Mouse (Mus musculus) T-cell, adult 2 months (primary cell): Measurements from ENCODE around the gene Fam151b.
A peak's percentile ranks its signal among the peaks of the same experiment; 100 is the strongest.

Source experiments
- DNase-seq: peaks from one replicate; pipeline ENCODE4 v3.0.0; 2022; ENCODE audit warnings: low spot score

Fam151b gene

DNA sequence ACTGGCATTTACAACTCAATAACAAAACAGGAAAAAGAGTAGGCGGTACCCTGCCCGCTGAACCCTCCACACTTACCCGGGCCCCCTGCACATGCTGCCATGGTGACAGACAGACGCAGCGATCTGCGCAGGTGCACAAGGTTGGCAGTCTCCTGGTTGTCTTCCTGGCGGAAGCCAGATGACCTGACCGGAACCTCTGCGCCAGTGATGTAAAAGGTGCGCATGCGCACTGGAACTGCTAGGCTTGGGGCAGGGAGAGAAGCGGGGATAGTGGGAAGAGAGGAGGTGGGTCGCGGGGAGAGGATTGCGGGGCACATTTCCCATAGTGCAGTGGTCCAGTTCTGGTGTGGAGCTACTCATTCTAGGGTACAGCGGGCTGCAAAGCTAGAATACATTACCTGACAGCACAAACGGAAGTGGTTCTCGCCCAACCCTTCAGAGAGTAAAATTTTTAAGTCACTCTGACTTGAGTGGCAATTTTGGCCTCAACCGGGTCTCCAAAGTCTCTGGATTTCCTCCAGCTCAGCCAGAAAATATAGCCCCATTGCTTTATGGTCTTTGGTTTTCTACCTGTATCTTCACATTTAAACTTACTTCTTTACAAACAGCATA is at the start of gene Fam151b:
TSS of gene Fam151b (minus strand) at position 164 of the 612 bp plus-strand sequence.
- peak; percentile 94 for DNase-seq

DNA sequence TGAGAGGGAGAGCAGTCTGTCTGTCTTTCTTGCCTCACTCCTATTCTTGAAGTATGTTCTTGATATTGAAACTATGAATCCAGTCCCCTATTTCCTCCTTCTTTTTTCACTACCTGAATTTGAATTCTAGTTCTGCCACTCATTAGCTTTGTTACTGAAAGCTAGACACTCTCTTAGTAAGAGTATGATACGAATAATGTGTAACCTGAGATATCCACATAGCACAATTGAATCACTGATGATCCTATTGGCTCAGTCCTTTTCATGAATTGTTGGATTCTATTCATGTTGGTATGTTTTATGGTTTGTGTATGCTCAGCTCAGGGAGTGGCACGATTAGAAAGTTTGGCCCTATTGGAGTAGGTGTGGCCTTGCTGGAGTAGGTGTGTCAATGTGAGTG is 48.4 kb upstream of the Fam151b start:
- no peak for DNase-seq

DNA sequence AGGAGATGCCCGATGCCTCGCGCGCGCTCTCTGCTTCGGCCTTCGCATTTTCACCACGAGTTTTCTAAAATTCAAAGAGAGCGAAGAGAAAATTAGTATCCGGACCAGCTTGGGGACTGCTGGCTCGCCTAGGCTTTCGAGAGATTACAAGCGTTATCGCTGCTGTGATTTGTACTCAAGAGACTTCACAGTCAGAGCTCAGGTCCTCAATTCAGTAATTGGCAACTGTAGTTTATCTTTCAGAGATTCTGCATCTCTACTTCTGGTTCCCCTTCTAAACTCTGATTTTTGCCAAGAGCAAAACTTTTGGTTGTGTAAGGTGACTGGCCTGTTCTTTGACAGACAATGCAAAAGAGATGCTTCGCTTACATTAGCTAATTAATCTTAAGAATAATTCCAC is 47.4 kb upstream of the Fam151b start:
- no peak for DNase-seq

DNA sequence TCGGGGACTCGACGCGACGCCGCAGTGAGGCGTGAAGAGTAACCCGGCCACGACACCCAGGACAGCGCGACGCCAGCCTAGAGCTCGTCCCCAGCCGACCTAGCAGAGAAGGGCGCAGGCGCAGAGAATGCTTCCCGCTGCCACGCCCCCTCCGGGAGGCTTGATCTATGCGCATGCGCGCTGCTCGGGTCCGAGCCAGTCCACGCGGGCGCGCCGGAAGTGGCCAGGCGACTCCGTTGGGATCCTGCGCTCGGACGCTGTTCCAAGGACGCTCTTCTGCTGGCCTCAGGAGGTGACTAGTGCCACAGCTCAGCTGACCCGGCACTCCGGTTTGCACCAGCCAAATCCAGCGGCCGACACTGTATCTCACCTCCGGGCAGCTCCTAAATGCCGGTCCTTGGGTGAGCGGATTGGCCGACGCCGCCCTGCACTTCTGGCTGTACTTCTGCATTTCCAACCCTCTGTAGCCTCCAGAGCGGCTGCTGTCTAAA is 47.0 kb upstream of the Fam151b start, which contains the start of gene Zfyve16:
TSS of gene Zfyve16 (minus strand) at position 148 of the 491 bp plus-strand sequence.
- DNase-seq: peak; percentile 90

DNA sequence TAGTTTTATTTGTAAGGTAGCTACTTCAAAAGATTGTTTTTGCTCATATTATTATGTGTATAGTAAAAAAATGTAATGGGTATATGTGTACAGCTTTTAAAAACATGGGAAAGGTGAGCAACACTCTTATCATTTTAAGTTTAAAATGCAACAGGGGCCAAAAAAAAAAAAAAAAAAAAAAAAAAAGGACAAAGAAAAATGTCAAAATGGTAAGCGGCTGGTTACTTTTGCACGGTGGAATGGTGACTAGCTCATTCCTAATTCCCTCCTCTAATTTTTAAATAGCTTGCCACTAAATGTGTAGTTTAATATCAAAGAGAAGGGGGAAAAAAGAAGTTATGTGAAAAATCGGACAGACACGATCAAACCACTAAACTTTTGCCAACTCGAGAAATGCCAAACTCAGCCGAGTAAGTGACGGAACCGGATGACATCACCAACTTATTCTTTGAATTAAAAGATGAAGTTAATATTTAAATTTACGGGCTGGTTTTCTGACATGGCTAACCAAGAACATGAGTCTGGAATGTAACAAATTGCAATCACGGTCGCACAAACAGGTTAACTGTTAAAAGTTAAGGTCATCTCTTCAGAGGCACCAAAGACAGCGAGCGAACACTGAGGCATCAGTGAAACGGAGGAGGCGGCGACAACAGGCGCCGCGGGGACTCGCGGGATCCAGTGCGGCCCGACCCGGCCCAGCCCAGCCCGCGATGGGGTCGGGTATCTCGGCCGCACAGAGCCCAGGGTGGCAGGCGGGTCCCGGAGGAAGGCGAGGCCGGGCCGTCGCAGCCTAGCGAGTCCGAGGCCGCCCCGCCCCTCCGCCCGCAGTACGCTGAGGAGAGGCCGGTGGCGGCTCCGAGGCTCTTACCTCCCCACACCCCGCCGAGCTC is 46.3 kb upstream of the Fam151b start:
- DNase-seq: no peak

DNA sequence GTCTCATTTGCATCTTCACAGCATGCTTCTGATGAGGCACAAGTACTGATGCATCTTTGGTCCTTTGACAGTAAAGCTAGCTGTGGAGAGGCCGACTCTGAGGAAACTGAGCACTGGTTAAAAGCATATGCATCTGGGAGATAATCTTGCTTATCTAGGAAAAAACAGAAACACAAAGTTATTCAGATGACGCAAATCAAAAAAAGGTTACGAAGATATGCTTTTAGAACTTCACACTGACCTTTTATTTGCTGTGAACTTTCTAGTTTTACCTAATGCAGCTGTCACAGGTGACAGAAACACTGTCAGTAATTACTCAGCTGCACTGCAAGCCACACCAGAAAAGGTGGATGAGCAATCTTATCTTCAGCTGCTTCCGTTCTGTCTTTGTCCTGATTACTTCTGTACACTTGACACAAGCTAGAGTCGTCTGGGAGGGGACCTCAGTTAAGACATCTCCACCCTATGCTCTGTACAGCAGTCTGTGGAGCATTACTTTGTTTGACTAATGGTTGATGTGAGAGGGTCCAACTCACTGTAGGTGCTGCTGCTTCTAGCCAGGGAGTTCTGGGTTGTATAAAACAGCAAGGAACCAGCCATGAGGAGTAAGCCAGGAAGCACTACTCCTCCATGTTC is 39.5 kb upstream of the Fam151b start:
- DNase-seq: no peak

DNA sequence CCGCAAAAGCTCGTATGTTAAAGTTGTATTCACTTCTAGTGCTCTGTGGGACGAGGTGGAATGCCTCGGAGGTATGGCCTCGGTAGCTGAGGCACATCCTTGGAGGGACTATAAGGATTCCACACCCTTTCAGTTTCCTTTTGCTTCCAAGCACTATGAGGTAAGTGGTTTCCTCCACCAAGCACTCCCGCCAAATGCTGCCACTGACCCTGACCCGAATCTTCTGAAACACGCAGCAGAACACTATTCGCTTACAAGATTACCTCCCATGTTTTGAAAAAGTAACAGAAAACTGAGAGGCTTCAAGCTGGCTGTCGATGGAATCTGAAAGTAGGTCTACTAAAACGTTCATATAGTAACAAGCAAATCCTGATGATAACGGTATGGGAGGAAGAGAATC is 21.1 kb upstream of the Fam151b start:
- DNase-seq: no peak

DNA sequence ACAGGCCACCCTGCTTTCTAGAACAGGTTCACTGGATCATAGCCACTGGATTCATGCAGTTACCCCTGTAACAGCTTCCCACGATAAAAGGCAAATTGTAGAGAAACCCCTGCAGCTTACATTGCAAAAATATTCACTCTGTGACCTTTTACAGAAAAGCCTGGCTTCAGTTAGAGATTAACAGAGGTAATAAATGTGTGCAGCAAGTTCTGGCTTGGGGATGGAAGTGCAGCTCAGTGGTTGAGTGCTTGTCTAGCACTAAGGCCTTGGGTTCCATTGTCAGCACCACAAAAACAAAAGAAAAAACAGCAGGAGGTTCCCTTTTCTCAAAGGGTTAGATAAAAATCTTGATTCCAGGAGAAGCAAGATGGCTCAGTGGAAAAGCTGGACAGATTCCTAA is 8.1 kb upstream of the Fam151b start:
- no peak for DNase-seq

DNA sequence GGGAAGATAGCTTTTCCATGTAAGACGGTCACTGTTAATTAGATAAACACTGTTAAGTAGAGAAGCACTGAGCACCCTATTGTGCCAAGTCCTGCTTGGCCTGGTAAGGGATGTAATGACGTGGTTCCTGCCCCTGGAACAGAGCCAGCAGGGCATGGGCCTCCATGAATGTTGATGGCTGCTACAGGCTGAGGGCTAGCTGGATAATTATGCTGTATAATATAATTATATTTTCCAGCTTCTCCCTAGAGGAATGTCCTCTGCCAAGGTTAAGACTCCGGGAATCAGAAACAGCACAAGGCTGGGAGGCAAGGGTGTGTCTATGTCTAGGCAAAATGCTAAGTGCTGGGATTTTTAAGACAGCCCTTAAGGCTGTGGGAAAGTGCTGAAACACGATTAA is 7.0 kb upstream of the Fam151b start:
- no peak for DNase-seq

DNA sequence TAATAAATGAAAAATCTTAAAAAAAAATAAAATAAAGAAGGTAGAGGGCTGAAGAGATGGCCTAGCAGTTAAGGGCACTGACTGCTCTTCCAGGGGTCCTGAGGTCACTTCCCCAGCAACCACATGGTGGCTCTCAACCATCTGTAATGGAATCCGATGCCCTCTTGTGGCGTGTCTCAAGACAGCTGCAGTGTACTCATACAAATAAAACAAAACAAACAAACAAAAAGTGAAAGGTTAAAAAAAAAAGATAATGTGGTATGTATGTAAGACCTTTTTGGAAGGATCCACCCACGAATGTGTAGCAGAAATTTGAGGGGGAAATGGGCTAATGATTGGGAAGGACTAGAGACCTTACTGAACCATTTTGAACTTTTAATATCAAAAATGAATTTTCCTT is 467 bp downstream of the Fam151b start:
- DNase-seq: peak; percentile 52

DNA sequence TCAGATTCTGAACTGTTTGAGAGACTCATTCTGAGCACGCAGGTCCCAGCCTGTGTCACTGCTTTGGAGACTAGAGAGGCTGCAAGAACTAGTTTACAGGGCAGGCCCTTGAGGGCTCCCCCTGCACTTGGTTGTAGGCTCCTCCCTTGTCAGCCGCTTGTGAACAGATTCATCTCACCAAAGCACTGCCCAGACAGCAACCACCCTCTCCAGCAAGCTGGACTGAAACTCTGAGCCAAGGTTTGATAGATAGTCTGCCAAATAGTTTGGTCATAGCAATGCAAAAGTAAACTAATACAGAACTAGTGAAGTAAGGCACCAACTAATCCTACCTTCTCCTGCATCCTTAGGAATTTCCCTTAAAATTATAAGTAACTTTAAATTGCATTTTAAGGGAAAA is 13.7 kb downstream of the Fam151b start:
- DNase-seq: no peak

DNA sequence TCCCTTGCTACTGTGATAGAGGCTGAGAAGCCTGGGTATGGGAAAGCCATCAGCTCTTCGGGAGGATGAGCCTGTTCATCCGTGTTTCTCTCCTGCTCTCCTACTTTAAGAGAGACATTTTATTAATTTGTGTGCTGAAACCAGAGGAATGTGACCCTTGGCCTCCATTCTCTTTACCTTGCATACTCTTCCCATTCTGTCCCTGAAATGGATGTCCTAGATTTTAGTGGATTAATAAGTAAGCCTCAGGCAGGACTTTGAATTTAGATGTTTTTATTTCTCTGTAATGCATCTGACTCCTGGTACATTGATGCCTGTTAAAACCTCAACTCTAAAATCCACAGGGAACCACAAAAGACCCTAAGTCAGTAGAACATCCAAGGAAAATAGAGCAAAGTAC is 14.4 kb downstream of the Fam151b start:
- DNase-seq: no peak

DNA sequence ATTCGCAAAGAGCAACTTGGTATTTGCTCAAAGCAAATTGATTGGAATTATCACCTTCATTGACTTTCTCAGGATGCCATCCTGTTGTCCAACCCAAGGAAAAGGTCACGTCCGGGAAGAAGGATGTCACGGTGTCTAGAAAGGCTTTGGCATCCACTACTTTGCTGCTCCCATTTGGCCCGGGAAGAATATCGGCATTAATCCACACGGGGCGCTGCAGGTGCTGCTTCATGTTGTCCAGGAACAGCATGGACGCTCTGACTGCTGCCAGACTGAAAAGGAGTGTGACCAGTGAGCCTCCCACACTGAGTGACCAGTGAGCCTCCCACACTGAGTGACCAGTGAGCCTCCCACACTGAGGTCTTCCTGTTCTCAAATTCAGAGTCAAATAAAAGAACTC is 15.9 kb downstream of the Fam151b start:
- no peak for DNase-seq

DNA sequence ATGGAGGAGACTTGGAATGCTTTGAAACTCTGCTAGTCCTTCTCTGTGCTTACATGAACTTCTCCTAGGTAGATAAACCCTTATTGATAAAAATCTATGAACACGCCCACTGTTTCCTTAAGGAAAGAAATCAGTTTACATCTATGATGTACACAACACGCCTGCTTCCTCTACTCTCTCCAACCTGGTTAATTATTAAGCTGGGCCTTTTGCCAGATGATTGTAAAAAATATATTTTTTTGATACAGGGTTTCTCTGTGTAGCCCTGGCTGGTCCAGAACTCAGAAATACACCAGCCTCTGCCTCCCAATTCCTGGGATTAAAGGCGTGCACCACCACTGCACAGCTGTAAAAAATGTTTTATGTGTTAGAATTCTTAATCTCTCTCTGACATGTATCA is 19.1 kb downstream of the Fam151b start:
- no peak for DNase-seq

DNA sequence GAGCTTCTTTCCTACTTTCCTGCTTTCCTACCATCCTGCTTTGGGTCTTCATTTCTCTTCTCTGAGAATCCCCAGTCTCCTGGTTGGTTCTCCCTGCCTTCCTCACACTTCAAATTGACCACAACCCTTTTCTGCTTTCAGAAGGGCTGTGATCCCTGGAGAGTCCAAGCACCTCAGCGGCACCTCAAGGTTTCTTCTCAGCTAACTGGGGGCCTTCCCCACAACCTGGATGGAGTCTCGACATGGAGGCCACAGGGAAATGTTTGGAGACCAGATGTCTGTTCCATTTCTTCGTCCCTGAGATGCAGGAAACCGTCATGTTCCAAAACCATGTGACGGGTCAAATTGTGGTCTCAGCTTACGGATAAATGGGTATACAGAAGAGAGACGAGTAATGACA is 36.9 kb downstream of the Fam151b start:
- no peak for DNase-seq

DNA sequence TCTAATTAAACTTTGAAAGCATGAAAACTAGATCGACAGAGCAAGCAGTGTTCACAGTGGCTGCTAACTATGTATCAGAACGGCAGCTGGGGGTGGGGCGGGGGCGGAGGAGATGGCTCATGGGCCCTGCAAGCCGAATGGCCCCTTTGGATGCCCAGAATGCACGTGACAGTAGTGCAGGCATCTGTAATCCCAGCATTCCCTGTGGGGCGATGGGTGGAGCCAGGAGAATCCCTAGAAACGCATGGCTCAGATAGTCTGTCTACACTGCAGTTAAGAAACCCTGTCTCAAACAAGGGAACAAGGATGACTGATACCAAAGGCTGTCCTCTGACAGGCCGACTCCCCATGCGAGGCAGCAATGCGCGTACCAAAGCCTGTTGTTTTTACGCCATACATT is 43.5 kb downstream of the Fam151b start:
- DNase-seq: no peak

DNA sequence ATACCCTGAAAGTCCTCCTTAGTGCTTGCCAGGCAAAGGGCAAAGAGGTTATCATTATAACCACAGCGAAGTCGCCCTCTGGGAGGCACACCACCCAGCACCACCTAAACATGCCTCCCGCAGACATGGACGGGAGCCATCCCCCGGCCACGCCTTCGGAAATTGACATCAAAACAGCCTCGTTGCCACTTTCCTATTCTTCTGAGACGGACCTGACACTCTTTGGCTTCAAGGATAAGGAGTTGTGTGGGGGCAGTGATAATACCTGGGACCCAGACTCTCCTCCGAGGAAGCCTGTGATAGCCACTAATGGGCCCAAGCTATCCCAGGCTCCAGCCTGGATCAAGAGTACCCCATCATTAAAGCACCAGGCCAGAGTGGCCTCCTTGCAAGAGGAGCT is 45.2 kb downstream of the Fam151b start:
- no peak for DNase-seq

DNA sequence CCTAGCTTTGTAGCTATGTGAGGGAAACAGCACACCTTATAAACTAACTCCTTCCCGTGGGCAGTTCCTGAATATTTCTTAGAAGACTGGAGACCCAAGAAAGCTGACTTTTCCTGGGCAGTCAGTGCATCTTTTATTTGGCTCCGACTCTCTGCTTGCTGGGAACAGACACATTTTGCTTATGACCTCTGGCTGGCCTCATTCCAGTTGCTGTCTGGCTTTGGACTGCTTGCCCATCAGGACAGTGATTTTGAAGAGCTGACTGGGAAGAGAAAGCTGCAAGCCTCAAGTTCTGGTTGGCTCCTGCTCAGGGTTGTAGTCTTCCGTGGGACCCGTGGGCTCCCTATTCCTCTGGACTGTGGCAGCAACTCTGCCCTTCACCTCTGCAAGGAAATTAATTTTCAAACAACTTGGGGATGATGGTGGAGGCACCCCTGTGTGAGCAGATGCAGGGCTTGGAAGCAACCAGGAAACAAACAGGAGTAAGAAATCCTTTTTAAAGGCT is 56.4 kb downstream of the Fam151b start:
- DNase-seq: no peak

DNA sequence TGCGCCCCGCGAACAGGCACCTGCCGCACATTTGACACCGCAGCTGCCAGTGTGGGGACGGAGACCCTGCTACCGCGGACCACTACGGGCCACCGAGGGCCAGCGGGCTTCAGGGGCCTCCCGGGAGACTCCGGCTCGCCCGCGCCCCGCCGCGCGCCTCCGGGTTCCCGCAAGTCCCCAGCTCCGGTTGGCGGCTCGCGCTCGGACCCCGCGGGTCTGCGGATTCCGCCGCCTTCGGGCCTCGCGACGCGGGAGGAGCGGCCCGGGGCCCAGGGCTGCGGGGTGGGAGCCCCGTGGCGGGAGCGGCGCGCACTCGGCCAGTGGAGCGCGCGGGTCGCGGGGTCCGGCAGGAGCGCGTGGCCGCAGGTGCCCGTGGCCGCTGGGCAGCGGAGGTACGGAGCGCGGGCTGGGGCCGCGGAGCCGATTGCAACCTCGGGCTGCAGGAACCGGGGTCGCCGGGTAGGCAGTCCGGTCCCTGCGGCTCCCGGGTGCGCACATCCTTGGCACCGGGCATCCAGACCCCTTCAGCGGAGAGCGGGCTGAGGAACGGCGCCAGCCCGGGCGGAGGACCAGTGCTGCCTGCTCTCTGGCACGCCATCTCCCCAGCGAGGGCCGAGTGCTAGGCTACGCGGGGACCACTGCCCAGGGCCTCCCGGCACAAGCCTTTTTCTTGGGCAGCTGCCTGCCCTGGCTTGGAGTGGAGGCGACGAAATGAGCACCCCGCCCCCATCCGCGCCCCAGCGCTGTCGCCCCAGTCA is 57.3 kb downstream of the Fam151b start:
- no peak for DNase-seq

DNA sequence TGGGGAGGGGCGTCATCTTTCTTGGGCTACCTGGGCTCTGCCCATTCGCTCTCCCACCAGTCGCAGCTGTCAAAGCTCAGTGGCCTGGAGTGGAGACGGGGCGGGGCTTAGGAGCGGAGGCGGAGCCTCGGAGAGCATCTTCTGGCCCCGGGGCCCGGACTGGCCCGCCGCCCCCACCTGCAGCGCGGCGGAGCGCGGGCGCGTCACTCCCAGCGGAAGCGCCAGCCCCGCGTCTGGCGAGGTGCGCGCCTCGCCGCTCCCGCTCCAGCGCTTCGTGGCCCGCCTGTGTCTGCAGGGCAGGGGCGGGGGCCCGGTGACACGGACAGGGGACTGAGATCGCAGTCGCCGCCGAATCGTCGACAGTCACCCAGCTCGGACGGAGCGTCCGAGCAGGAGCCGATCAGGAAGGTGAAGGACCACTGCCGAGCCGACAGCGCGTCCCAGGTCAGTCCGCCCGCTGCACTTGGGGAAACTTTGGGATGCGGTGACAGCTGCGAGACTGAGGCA is 58.0 kb downstream of the Fam151b start, which contains the start of gene Ankrd34b:
TSS of gene Ankrd34b (plus strand) at position 139 of the 507 bp plus-strand sequence.
- peak; percentile 11 for DNase-seq

DNA sequence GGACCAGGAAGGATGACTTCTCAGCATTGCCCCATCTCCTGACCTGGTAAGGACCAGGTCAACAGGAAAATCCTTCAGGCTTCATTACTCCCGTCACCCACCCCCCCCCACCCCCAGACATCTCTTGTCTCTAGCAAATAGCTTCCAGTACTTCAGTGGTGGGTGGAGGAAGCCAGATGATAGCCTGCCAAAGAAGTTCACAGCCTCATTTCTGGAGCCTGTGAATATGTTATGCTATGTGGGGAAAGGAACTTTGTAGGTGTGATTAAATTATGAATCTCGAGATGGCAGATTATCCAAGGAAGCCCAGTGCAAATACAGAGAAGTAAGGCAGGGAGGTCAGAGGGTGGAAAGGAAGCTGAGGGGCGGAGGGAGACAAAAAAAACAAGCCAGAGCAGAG is 60.1 kb downstream of the Fam151b start:
- no peak for DNase-seq

DNA sequence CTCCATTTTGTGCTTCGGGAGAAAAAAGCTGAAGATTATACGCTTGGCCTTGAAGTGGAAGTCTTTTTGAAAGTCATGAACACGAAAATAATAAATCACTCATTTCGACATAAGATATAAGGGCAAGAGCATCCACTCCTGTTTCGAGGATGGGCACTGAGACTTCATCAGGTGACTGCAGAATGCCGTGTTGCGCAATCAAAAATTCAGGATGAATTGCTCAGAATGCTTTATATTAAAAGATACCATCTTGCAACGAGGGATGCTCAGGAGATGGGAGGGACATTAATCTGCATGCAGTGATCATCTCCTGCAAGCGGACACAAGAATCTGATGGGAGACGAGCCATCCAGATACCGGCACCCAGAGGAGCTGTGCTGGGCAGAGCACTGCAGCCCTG is 64.2 kb downstream of the Fam151b start:
- DNase-seq: no peak
